Mouse (Mus musculus) kidney, adult 2 months (tissue): ENCODE results near the gene Sult1b1.

Experiments used
- CTCF ChIP-seq: fragments of 200-500 bp; conservative IDR thresholded peaks from 2 replicates; pipeline ENCODE4 v1.5.1; 2011; ENCODE audit warnings: low read depth, mild to moderate bottlenecking, control low read depth, low read length, moderate library complexity, mixed read lengths; ENCODE audit not compliant: insufficient read depth, insufficient read length
- POLR2A ChIP-seq: fragments of 200-500 bp; IDR thresholded peaks from one replicate; pipeline ENCODE4 v1.6.1; 2011; ENCODE audit warnings: low read depth, low read length, control low read depth

GRCm38 (mm10) chr5:87498936-87499335 lies 39.1 kb downstream of the Sult1b1 start:
- TF ChIP-seq CTCF (no peak), POLR2A (no peak)
